Mouse (Mus musculus) midbrain, embryonic 11.5 days (tissue): ENCODE results near the gene Actn1. TPM values are rescaled to one million over a fixed set of nuclear protein-coding genes. Genes with fewer than 3 reads are reported as not detected.

Experiments used
- ATAC-seq: fragments of 200-750 bp; cut with Nextera tagmentation; 2 replicates; pipeline ENCODE4 v1.8.0; 2017; ENCODE audit warnings: moderate TSS enrichment, moderate library complexity; ENCODE audit not compliant: low FRiP score
- DNase-seq: peaks from one replicate; pipeline ENCODE4 v3.0.0; 2015; ENCODE audit warnings: low spot score; ENCODE audit errors: missing footprints
- H3K27ac ChIP-seq: fragments of 300-500 bp; sonication (generic); 2 replicates; pipeline ENCODE4 v1.5.1; 2014; ENCODE audit warnings: low read depth, low read length
- H3K27me3 ChIP-seq: fragments of 300-500 bp; sonication (generic); 2 replicates; pipeline ENCODE4 v1.6.1; 2014; ENCODE audit warnings: mild to moderate bottlenecking, low read length, moderate library complexity, mixed read lengths; ENCODE audit not compliant: control insufficient read depth, insufficient read depth
- H3K36me3 ChIP-seq: fragments of 300-500 bp; sonication (generic); 2 replicates; pipeline ENCODE4 v1.6.1; 2014; ENCODE audit warnings: mild to moderate bottlenecking, low read length, moderate library complexity, mixed read lengths; ENCODE audit not compliant: control insufficient read depth, insufficient read depth
- H3K4me1 ChIP-seq: fragments of 300-500 bp; sonication (generic); 2 replicates; pipeline ENCODE4 v1.6.1; 2014; ENCODE audit warnings: low read length; ENCODE audit not compliant: control insufficient read depth, insufficient read depth
- H3K4me2 ChIP-seq: fragments of 300-500 bp; sonication (generic); 2 replicates; pipeline ENCODE4 v1.6.1; 2014; ENCODE audit warnings: mild to moderate bottlenecking, moderate library complexity
- H3K4me3 ChIP-seq: fragments of 300-500 bp; sonication (generic); 2 replicates; pipeline ENCODE4 v1.5.1; 2014; ENCODE audit warnings: low read depth, low read length
- H3K9ac ChIP-seq: fragments of 300-500 bp; sonication (generic); 2 replicates; pipeline ENCODE4 v1.6.1; 2014; ENCODE audit warnings: low read length
- H3K9me3 ChIP-seq: fragments of 300-500 bp; sonication (generic); 2 replicates; pipeline ENCODE4 v1.6.1; 2016; ENCODE audit warnings: low read length; ENCODE audit not compliant: control insufficient read depth
- WGBS: fragments of 180-500 bp; shearing (Covaris S2); extraction: QIAGEN DNeasy Blood & Tissue Kit; methylation state at CpG from one replicate; pipeline ENCODE4 v1.1.7; 2014; 5-methylcytosine and 5-hydroxymethylcytosine counted together
- polyA plus RNA-seq: library from polyadenylated mRNA; unstranded; fragments of >200 nt; fragmentation: Nextera tagmentation; extraction: Ambion mirVana; gene quantifications from 2 replicates; pipeline ENCODE4 v1.2.1, GENCODE M21; 2014

The Actn1 gene
- polyA plus RNA-seq, 1 experiment from 2014 or later: 19.9 TPM

DNA sequence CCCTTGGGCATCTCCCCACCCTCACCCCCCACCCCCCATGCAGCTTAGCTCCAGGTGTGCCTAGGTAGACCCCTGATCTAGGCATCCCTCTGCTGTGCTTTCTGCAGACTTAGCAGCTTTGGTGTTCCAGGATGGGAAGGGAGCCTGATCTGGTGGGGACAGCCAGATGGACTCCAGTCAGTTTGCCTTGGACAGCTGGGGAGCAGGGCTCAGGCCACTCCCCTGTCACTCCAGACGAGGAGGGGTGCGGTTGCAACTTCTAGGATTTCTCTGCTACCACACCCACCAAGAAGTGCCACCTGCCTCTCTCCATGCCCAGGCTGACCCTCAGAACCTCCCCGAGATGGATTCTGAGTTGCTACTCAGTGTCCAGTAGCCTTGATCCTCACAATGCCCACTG is 136.0 kb downstream of the Actn1 start:
- Histone ChIP-seq H3K9ac (no peak overlapping the region), H3K4me1 (0 out of 2 replicates have a peak, but pooled peaks cover 3% of the 10 kb centered on the region), H3K36me3 (peaks cover 2% of the 10 kb centered on the region; the same call in 1 of the 2 replicates), H3K27me3 (no peaks in the 10 kb centered on the region), H3K9me3 (no peaks in the 10 kb centered on the region), H3K4me3 (no peak overlapping the region), H3K4me2 (no peak overlapping the region), H3K27ac (no peak overlapping the region)
- ATAC-seq (no peak), DNase-seq (no peak)
- 76% methylated on average over 3 of the region's 3 CpGs for WGBS

DNA sequence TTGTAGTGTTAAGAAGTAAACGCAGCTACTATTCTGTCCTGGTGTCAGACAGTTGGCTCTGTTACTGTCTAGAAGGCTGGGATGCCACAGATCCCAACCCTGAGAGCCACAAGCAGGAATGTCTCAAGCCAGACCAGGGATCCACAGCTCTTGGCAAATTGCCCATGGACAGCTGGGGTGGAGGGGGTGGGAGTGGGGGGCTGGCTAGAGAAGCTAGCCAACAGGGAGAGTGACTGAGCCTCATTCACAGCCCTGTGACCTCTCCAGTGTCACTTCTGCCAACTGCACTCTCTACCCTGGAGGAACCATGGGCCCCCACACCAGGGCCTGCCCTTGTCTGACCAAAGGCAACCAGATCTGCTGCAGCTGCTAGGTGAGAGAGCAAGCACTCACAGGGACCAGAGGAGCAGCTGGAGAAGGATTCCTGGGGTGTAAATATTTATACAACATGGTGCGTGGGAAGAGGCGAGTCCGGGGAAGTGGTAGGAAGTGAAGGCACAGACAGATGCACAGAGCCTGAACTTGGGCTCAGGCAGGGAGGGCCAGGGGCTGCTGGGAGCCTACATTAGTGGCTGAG is 136.9 kb downstream of the Actn1 start:
- no peak for ATAC-seq
- H3K36me3 ChIP-seq: peaks cover 2% of the 10 kb centered on the region; the same call in 1 of the 2 replicates
- 0 out of 2 replicates have a peak, but pooled peaks cover 3% of the 10 kb centered on the region for H3K4me1 ChIP-seq
- WGBS: 76% methylated on average over 4 of the region's 4 CpGs
- H3K4me3 ChIP-seq: no peak overlapping the region
- no peaks in the 10 kb centered on the region for H3K27me3 ChIP-seq
- no peak overlapping the region for H3K4me2 ChIP-seq
- H3K27ac ChIP-seq: no peak overlapping the region; the same call in 1 of the 2 replicates
- no peaks in the 10 kb centered on the region for H3K9me3 ChIP-seq
- H3K9ac ChIP-seq: no peak overlapping the region
- DNase-seq: no peak

DNA sequence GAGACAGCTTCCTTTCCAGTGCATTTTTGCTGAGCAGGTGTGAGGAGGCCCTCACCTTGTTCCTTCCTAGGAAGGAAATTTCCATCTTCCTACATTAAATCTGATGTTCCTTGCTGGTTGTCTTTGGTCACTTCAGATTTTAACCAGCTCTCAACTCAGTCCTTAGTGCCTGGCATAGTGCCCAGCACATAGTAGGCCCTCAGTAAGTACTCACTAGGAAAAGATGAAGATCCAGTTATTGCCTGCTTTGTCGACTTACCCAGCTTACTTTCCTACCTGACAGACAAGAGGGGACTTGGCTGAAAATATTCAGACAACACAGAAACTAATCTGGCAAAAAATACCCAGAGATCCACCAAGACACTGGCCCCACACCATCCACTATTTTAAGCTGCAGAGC is 138.7 kb downstream of the Actn1 start:
- Histone ChIP-seq H3K27me3 (no peaks in the 10 kb centered on the region), H3K4me3 (no peak overlapping the region), H3K36me3 (peaks cover 2% of the 10 kb centered on the region; the same call in 1 of the 2 replicates), H3K4me1 (0 out of 2 replicates have a peak, but pooled peaks cover 6% of the 10 kb centered on the region), H3K27ac (no peak overlapping the region), H3K9me3 (no peaks in the 10 kb centered on the region), H3K9ac (no peak overlapping the region), H3K4me2 (no peak overlapping the region)
- WGBS: 76% methylated on average over 1 of the region's 1 CpGs
- ATAC-seq (no peak), DNase-seq (no peak)

DNA sequence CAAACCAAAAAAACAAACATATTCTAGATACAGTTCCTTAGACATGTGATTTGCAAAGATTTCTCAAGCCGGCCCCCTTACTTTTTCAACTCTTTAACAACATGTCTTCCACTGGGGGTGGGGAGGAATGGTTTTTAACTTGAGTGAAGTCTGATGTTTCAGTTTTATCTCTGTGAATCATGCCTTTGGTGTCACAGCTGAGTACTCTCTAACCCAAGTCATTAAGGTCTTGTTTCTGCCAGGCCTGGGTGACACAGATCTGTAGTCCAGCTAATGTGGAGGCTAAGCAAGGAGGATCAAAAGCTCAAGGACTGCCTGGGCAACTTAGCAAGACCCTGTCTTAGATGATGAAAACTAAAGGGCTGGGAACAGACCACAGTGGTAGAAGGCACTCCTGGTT is 141.6 kb downstream of the Actn1 start:
- no peak overlapping the region for H3K9ac ChIP-seq
- no peaks in the 10 kb centered on the region for H3K9me3 ChIP-seq
- no peak overlapping the region for H3K4me2 ChIP-seq
- no peaks in the 10 kb centered on the region for H3K27me3 ChIP-seq
- WGBS: 98% methylated on average over 1 of the region's 1 CpGs
- H3K4me3 ChIP-seq: no peak overlapping the region
- no peaks in the 10 kb centered on the region for H3K36me3 ChIP-seq
- peaks cover 20% of the 10 kb centered on the region for H3K4me1 ChIP-seq
- DNase-seq: no peak
- no peak overlapping the region for H3K27ac ChIP-seq
- ATAC-seq: no peak

Other genes with a start within 250 kb of the Actn1 start
- 149 and 165 TPM in 2 replicates for gene Zfp36l1, start 147.4 kb downstream of the Actn1 start, polyA plus RNA-seq
- gene Dcaf5, start 176.2 kb upstream of the Actn1 start, polyA plus RNA-seq: 12.9 and 13.5 TPM in 2 replicates
- 40.3 and 49.2 TPM in 2 replicates for gene Exd2, start 202.7 kb upstream of the Actn1 start, polyA plus RNA-seq